Mouse (Mus musculus): ENCODE results near the gene Slc25a29. TPM values are rescaled to one million over a fixed set of nuclear protein-coding genes. Genes with fewer than 3 reads are reported as not detected.
A peak's percentile ranks its signal among the peaks of the same experiment; 100 is the strongest.

The Slc25a29 gene
- total RNA-seq, 2 experiments from 2014 or later: 11.2 to 16.6 TPM

DNA sequence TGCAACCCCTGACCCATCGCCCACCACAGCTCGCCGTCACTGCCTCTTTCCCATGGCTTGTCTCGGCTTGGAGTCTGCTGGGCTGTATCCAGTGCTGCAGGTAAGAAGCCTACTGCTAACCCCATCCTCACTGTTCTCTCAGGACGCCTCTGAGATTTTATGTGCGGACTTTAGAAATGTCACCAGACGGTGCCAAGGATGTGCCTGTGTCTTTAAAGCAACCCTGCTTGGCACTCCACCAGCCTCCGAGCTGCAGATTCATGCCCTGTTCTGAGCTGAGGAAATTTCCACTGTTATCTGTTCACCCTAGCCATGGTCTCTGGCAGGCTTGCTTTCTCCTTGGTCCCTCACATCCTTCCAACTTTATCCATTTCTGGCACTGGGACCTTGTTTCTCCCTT lies 2.8 kb downstream of the Slc25a29 start:
- H3K27ac ChIP-seq: peak overlapping the region; percentile 61; the same call in 1 of the 2 replicates
- 0 out of 2 replicates have a peak overlapping the region, but pooled peaks have one; percentile 1 for H3K4me3 ChIP-seq
- DNase-seq (ENCODE audit: extremely low spot score in 1 of 2, low spot score in 2 of 2): no peak

DNA sequence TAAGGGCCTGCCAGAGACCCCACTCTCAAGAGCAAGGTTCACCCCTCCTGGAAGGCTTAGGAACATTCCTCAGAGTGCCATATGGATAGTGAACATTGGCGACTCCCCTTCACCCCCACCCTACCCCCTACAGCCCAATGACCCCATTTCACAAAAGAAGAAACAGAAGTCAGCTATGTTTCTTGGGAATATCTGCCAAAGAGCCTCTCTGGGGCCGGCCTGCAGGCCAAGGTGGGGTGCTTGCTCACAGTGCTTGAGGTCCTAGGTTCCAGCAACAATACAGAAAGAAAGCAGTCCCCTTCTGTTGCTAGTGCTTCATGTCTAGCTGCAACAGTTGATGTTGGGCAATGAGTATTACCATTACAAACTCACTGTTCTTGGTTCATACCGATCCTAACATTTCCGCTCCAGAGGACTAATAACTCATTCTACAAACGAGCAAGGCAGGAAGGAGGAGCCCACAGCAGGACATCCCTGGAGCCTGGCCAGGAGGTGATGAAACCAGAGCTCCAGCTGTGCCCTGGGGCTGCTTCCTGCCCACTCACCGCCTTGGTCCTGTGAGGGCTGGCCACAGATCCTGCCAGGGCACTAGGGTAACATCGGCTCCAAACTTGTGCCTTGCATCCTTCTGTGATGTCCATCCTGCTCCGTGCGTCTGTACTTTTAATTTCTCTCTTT lies 3.6 kb downstream of the Slc25a29 start:
- no peak overlapping the region for H3K4me3 ChIP-seq

More for the DNA sequence above, 2.8 kb downstream of the Slc25a29 start:
- TF ChIP-seq CTCF (IDR thresholded peaks at IDR 0.05): no peak
- intact Hi-C loops (cut with DNase I): loop anchor here (1.0 kb wide), 1 partner anchor 21 kb away; no protein-coding TSS in a partner anchor

DNA sequence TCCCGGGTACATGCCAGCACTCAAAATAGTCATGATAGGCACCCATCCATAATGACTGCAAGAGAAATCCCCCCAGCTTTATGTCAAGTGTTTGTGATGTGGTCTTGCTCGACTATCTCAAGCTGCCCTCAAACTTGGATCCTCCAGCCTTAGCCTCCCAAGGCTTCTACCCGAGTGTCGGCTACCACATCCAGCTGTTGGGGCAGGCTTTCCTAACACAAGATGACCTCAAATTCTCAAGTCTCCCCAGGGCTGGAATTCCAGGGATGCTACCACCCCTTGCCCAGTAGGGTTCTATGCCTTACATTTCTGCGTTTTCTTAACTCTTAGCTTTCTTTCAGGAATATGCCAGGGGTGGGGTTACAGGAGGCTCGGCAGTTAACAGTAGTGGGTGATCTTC lies 5.3 kb downstream of the Slc25a29 start:
- H3K4me3 ChIP-seq: no peak overlapping the region
- DNase-seq (ENCODE audit: extremely low spot score in 1 of 2, low spot score in 2 of 2): no peak
- no peak overlapping the region for H3K27ac ChIP-seq
- intact Hi-C loops (cut with DNase I): no loop called here
- TF ChIP-seq CTCF (IDR thresholded peaks at IDR 0.05): no peak

More for the DNA sequence above, 3.6 kb downstream of the Slc25a29 start:
- DNase-seq (ENCODE audit: extremely low spot score in 1 of 2, low spot score in 2 of 2): peak in 1 of 2 experiments; percentile 42
- TF ChIP-seq CTCF (IDR thresholded peaks at IDR 0.05): no peak
- peak overlapping the region; percentile 36; the same call in 1 of the 2 replicates for H3K27ac ChIP-seq
- intact Hi-C loops (cut with DNase I): no loop called here

DNA sequence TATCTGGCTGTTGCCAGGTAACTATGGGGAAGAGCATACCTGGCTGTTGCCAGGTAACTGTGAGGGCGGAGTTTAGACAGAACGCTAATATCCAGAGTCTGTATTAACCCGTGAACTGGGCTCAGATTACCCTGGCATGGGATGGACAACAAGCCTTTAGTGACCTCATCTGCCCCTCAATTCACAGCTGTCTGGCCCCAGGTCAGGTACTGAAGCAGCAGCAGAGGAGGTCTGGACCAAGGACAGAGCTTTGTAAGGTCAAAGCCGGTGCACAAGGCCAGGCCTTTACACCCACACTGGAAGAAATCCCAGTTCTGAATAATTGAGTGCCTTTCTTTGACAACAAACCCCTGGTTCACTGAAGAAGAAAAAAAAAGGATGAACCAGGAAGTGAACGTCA lies 6.0 kb downstream of the Slc25a29 start:
- no peak for TF ChIP-seq CTCF (IDR thresholded peaks at IDR 0.05)
- intact Hi-C loops (cut with DNase I): no loop called here
- H3K4me3 ChIP-seq: no peak overlapping the region
- H3K27ac ChIP-seq: no peak overlapping the region
- no peak for DNase-seq (ENCODE audit: extremely low spot score in 1 of 2, low spot score in 2 of 2)

DNA sequence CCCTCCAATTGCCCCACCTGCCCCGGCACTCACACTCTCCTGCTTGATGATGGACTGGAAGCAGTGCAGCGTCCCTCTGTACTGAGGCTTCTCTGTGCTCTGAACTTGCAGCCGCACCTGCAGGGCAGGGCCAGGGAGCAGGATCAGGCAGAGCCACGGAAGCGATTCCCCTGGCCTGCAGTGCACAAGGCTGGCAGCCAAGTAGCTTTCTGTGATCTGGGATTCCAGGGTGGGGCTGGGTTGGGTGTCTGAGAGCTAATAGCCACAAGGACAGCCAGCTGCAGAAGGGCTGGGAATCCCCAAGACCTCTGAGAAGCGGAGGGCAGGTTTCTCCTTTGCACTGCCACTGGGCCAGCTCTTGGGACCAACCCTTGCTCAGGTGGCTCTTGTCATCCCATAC lies 8.0 kb downstream of the Slc25a29 start:
- DNase-seq (ENCODE audit: extremely low spot score in 1 of 2, low spot score in 2 of 2): no peak
- intact Hi-C loops (cut with DNase I): no loop called here
- Histone ChIP-seq H3K27ac (no peak overlapping the region), H3K4me3 (no peak overlapping the region)
- no peak for TF ChIP-seq CTCF (IDR thresholded peaks at IDR 0.05)

DNA sequence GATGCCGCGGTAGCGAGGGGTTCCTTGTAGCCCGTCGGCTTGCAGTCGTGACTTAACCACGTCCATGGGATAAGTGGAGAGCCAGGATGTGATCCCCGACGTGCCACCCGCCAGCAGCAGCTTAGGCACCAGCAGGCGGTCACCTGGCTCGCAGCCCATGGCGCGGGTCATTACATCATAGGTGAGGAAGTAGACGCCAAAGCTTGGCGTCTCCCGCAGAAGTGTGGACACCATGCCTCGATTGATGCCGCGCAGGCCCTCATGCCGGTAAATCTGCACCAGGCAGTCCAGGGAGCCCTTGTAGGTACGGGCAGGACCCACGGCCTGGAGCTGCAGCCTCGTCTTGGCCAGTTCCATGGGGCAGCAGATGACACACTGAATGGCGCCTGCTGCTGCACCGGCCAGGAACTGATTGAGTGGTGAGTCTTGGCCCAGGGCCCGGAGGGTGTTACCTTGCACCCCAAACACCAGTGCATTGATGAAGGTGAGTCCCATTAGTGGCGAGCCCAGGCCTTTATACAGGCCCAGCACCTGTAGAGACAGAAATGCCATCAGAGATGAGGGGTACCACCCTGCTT lies 8.6 kb downstream of the Slc25a29 start:
- DNase-seq (ENCODE audit: extremely low spot score in 1 of 2, low spot score in 2 of 2): no peak
- intact Hi-C loops (cut with DNase I): no loop called here
- no peak for TF ChIP-seq CTCF (IDR thresholded peaks at IDR 0.05)
- H3K4me3 ChIP-seq: no peak overlapping the region
- H3K27ac ChIP-seq: no peak overlapping the region

DNA sequence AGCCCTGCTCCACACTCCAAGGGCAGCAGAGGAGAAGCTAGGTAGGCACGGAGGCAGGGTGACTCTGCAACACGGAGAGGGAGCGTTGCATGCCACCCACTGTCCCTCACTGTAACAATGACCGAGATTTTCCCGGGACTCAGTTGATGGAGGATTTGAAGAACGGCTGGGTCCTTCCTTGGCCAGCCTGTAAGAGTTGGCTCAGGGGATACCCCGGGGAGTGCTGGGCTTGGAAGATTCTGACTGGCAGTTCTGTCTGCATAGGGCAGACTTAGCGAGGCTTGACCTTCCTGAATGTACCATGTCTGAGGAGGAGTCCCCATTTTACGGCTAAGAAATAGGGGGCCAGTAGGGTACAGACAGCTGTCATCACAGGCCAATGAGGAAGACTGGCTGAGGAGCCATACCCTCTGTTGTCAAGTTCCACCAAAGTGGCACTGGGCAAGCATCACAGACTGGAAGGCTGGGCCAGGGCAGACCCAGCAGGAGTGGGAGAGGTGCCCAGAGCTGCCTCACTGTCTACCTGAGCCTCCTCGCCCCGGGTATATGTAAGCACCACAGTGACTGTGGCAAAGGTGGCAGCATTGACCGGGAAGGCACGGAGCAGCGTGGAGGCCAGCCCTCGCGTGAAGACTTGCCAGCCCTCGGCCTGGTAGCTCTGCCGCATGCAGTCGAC lies 9.3 kb downstream of the Slc25a29 start:
- no peak for TF ChIP-seq CTCF (IDR thresholded peaks at IDR 0.05)
- Histone ChIP-seq H3K4me3 (no peak overlapping the region), H3K27ac (no peak overlapping the region)
- DNase-seq (ENCODE audit: extremely low spot score in 1 of 2, low spot score in 2 of 2): no peak
- intact Hi-C loops (cut with DNase I): no loop called here

DNA sequence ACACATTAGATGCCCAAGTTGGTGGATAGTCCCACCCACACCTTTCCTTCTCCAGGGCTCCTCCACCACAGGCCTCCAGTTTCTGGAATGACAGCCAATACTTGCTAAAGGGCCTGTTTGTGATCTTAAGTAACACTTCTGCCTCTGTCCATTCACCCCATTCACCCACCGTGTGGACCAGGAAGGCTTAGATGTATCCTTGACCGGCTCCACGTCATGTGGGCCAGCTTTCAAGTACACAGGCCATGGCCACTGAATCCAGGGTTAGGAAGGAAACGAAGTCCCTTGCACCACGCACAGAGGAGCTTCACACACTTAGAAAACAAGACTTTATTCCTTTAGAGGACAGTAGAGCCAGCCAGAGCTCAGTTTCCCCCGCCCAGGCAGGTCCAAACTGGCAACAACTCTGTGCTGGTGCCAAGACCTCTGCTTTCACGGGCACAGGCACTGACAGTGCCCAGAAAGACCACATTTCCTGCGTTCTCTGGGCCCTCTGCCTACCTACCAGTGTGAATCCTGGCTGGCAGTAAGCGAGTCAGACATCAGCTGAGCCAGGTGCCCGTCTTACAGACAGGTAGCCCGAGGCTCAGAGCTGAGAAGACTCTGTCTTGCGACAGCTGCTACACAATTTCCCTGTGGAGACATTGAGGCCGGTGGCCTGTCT lies 10.0 kb downstream of the Slc25a29 start:
- TF ChIP-seq CTCF (IDR thresholded peaks at IDR 0.05): no peak
- Histone ChIP-seq H3K27ac (no peak overlapping the region), H3K4me3 (no peak overlapping the region)
- no peak for DNase-seq (ENCODE audit: extremely low spot score in 1 of 2, low spot score in 2 of 2)
- intact Hi-C loops (cut with DNase I): no loop called here

DNA sequence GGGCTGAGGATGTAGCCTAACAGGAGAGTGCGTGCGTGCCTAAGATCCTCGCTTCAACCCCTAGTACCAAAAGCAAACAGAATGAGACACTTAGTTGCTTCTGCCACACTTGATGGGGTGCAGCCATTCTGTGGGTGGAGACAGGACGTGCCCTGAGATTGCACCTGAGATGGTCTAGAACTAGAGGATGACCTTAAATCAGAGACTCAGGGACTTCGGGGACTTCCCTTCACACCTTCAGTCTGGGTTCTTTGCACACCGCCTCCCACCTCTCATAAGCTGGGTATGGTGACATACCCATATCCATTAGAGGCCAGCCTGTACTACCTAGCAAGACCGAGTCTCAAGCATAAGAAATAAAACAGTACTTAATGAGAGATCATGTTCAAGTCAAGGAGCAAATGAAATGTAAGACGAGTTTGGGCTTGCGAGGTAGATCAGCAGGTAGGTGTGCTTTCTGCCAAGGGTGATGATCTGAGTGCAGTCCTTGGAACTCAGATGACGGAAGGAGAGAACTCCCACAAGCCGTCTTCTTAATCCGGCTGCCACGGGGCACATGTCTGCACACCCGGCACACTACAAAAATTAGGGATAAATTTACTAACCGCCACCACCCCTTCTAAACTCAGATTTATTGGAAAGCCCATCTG lies 11.3 kb downstream of the Slc25a29 start:
- intact Hi-C loops (cut with DNase I): no loop called here
- TF ChIP-seq CTCF (IDR thresholded peaks at IDR 0.05): no peak

DNA sequence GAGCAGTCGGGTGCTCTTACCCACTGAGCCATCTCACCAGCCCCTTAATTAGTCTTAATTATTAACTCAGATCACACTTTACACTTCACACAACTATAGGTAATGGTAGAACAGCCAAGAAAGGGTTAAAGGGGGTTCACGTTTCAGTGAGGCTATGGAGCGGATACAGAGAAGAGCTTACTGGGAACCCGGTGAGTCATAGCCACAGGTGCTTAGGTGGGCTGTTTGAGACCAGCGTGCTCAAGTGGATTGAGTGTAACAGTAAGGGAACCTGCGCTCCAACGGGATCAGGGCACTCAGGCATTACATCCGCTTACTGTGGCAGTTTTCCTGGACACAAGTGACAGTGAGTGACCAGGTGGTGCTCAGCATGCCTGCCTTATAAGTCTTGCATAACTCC lies 12.6 kb downstream of the Slc25a29 start:
- intact Hi-C loops (cut with DNase I): no loop called here
- no peak overlapping the region for H3K4me3 ChIP-seq
- H3K27ac ChIP-seq: no peak overlapping the region
- no peak for DNase-seq (ENCODE audit: extremely low spot score in 1 of 2, low spot score in 2 of 2)
- no peak for TF ChIP-seq CTCF (IDR thresholded peaks at IDR 0.05)

More for the DNA sequence above, 11.3 kb downstream of the Slc25a29 start:
- no peak for DNase-seq (ENCODE audit: extremely low spot score in 1 of 2, low spot score in 2 of 2)
- no peak overlapping the region for H3K27ac ChIP-seq
- H3K4me3 ChIP-seq: no peak overlapping the region

DNA sequence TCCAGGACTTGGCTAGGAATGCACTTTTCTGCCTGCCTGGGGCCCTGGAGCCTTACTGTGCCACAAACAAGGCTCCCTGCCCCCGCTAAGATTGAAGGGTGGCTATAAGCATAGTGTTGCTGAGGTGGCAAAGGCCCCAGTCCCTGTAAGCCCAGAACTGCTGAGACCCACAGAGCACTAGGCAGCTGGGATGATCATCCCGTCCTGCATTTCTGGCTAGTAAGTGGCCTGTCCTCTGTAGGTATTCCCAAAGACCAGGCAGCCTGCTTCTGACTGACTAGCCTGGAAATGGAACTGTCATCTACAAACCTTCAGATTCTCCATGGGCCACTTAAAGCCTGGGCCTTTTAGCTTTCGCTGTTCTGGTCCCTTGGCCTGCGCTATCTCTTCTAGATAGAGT lies 15.2 kb downstream of the Slc25a29 start:
- H3K27ac ChIP-seq: no peak overlapping the region
- H3K4me3 ChIP-seq: no peak overlapping the region
- intact Hi-C loops (cut with DNase I): no loop called here
- no peak for TF ChIP-seq CTCF (IDR thresholded peaks at IDR 0.05)
- DNase-seq (ENCODE audit: extremely low spot score in 1 of 2, low spot score in 2 of 2): no peak

All from left cerebral cortex, adult 2 months (tissue).